ENCODE assay signal across 22 mouse cellular contexts in the genomic region with DNA sequence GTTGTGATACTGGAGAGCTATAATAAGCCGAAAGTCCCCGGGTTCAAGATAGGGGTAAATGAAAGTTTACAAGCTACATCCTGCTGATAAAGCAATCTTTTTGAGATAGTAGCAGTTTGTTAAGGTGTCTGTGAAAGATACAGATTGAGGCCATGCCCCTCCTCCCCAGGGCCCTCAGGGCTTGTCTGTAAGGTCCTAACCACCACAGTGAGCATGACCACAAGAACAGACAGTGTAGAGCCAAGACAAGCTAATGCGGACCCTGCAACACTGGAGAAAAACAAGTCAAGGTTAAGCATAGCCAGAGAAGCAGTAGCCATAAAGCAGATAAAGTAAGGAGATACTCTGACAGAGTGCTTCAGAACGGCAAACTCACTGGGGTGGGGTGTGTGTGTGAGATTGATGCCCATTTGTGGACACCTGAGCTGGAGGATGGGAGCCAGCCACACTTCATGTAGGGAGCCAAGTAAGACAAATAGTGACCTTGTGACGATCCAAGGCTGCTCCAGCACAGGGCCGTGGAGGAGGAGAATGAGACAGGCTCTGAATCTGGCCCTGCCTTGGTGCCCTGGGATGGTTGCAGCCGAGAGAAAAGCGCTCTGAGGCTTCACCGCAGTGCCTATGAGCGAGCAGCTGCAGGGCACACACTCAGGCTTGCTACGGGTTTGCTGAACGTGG.
A peak's percentile ranks its signal among the peaks of the same experiment; 100 is the strongest.
DNase-seq lines count a peak whose midpoint lies in the region; ATAC-seq lines count a peak whose summit lies in the region.
"Had no signal": no experiment of that assay in that cellular context is flagged by ENCODE, and none has a peak within 500 bp of the region (broad histone marks: within the 10 kb centered on the region; RNA-seq: fewer than 3 reads in every experiment).

No protein-coding gene starts in this region.

- no peak overlapping the region for H3K27ac ChIP-seq in liver, embryonic 12.5 days
- H3K27ac ChIP-seq: heart, embryonic 13.5 days; limb, embryonic 13.5 days; midbrain, embryonic 10.5 days; stomach, embryonic 15.5 days had no signal

- peak; percentile 31 to 66 for DNase-seq in adrenal gland, adult (ENCODE audit: inconsistent age in 2 of 2, low spot score in 1 of 2)
- DNase-seq in adrenal gland, postnatal 4 days (ENCODE audit: low spot score in 2 of 2), result no peak
- no peak for DNase-seq in liver
- peak; percentile 30 to 43 for DNase-seq in adrenal gland, postnatal 36 days
- no peak for DNase-seq in kidney, postnatal 10 days
- DNase-seq in layer of hippocampus, postnatal 14 days (ENCODE audit: low spot score in 2 of 2), result no peak
- DNase-seq: cerebellum, postnatal 10 days; forebrain, postnatal 0 days; heart, postnatal 4 days; kidney, adult 8-10 months; kidney, postnatal 36 days; layer of hippocampus, adult 9-11 months; lung, postnatal 10 days; right cerebral cortex, adult 18-20 months; spleen, adult 18-20 months; thymus, adult 2 months had no signal

- H3K9me3 ChIP-seq in liver, embryonic 12.5 days (replicated peaks), result no peaks in the 10 kb centered on the region
- H3K9me3 ChIP-seq: heart, embryonic 13.5 days; limb, embryonic 13.5 days; midbrain, embryonic 10.5 days; stomach, embryonic 15.5 days had no signal

- WGBS in liver, embryonic 12.5 days (ENCODE audit: insufficient replicate concordance), result 46% methylated on average over 12 of the region's 12 CpGs

- no peak overlapping the region for H3K9ac ChIP-seq in liver, embryonic 12.5 days
- H3K9ac ChIP-seq: forebrain, postnatal 0 days; heart, embryonic 13.5 days; limb, embryonic 13.5 days; stomach, embryonic 15.5 days had no signal

- H3K4me1 ChIP-seq in liver, embryonic 12.5 days, result peaks cover 8% of the 10 kb centered on the region; the same call in 1 of the 2 replicates
- H3K4me1 ChIP-seq: limb, embryonic 13.5 days; midbrain, embryonic 10.5 days; stomach, embryonic 15.5 days had no signal

- no peaks in the 10 kb centered on the region for H3K36me3 ChIP-seq in liver, embryonic 12.5 days
- H3K36me3 ChIP-seq: heart, embryonic 13.5 days; limb, embryonic 13.5 days; midbrain, embryonic 10.5 days; stomach, embryonic 15.5 days had no signal

- ATAC-seq in liver, embryonic 12.5 days, result peak; percentile 58; the same call in 1 of the 2 replicates
- peak; percentile 81 for ATAC-seq in megakaryocyte-erythroid progenitor cell, adult 5-6 weeks (replicated peaks; ENCODE audit: low FRiP score, low TSS enrichment, poor library complexity, severe bottlenecking)
- ATAC-seq: forebrain, postnatal 0 days had no signal

- H3K27me3 ChIP-seq in liver, embryonic 12.5 days (replicated peaks), result no peaks in the 10 kb centered on the region
- H3K27me3 ChIP-seq: heart, embryonic 13.5 days; limb, embryonic 13.5 days; stomach, embryonic 15.5 days had no signal

- H3K4me3 ChIP-seq in liver, embryonic 12.5 days, result no peak overlapping the region
- H3K4me3 ChIP-seq: heart, embryonic 13.5 days; limb, embryonic 13.5 days; midbrain, embryonic 10.5 days; stomach, embryonic 15.5 days had no signal

- H3K4me2 ChIP-seq in liver, embryonic 12.5 days, result no peak overlapping the region
- H3K4me2 ChIP-seq: heart, embryonic 13.5 days; limb, embryonic 13.5 days; stomach, embryonic 15.5 days had no signal

Comparison
In these comparisons a context has a peak if more than half of its experiments do, and no peak if none do; other contexts are left out.
1. DNase-seq: peak in adrenal gland, adult (2 of 2) and adrenal gland, postnatal 36 days (2 of 2); none in adrenal gland, postnatal 4 days (0 of 2), liver (single experiment), kidney, postnatal 10 days (single experiment) and layer of hippocampus, postnatal 14 days (0 of 2).